Mouse (Mus musculus) embryonic facial prominence, embryonic 14.5 days (tissue): ENCODE measurements at regions not wholly inside any gene's neighbourhood (a gene's known extent, or its start where the extent isn't known, plus 50 kb on each side); places are given as distances from the start of the nearest gene placed in this dataset.

Experiments used
- ATAC-seq: fragments of 200-750 bp; cut with Nextera tagmentation; 2 replicates; pipeline ENCODE4 v1.8.0; 2017; ENCODE audit warnings: low read depth, moderate number of reproducible peaks, moderate TSS enrichment
- DNase-seq: peaks from one replicate; pipeline ENCODE4 v3.0.0-alpha.2; 2015; ENCODE audit warnings: low spot score
- H3K27ac ChIP-seq: fragments of 300-500 bp; sonication (generic); replicated peaks from 2 replicates; pipeline ENCODE4 v1.5.1; 2014; ENCODE audit warnings: low read depth, mild to moderate bottlenecking, low read length, moderate library complexity
- H3K27me3 ChIP-seq: fragments of 300-500 bp; sonication (generic); replicated peaks from 2 replicates; pipeline ENCODE4 v1.6.1; 2014; ENCODE audit warnings: low read length; ENCODE audit not compliant: control insufficient read depth, insufficient read depth
- H3K36me3 ChIP-seq: fragments of 300-500 bp; sonication (generic); 2 replicates; pipeline ENCODE4 v1.6.1; 2014; ENCODE audit warnings: low read length, mixed read lengths; ENCODE audit not compliant: control insufficient read depth, insufficient read depth
- H3K4me1 ChIP-seq: fragments of 300-500 bp; sonication (generic); 2 replicates; pipeline ENCODE4 v1.6.1; 2014; ENCODE audit warnings: antibody characterized with exemption, low read length; ENCODE audit not compliant: control insufficient read depth, insufficient read depth
- H3K4me2 ChIP-seq: fragments of 300-500 bp; sonication (generic); 2 replicates; pipeline ENCODE4 v1.6.1; 2014; ENCODE audit warnings: low read depth, mild to moderate bottlenecking, low read length, moderate library complexity, mixed read lengths
- H3K4me3 ChIP-seq: fragments of 300-500 bp; sonication (generic); 2 replicates; pipeline ENCODE4 v1.5.1; 2014; ENCODE audit warnings: low read depth, mild to moderate bottlenecking, low read length
- H3K9ac ChIP-seq: fragments of 300-500 bp; sonication (generic); 2 replicates; pipeline ENCODE4 v1.6.1; 2014; ENCODE audit warnings: low read depth, mild to moderate bottlenecking, low read length, moderate library complexity, mixed read lengths
- H3K9me3 ChIP-seq: fragments of 300-500 bp; sonication (generic); 2 replicates; pipeline ENCODE4 v1.6.1; 2016; ENCODE audit warnings: low read length; ENCODE audit not compliant: control insufficient read depth
- WGBS: fragments of 180-500 bp; shearing (Covaris S2); extraction: QIAGEN DNeasy Blood & Tissue Kit; methylation state at CpG from one replicate; pipeline ENCODE4 v1.1.7; 2014; 5-methylcytosine and 5-hydroxymethylcytosine counted together

GRCm38 (mm10) chr5:120322732-120323316 is 108.7 kb upstream of the Lhx5 start:
- no peaks in the 10 kb centered on the region; the same call in 1 of the 2 replicates for H3K4me1 ChIP-seq
- no peaks in the 10 kb centered on the region for H3K9me3 ChIP-seq
- DNase-seq (no peak), ATAC-seq (no peak)
- H3K4me2 ChIP-seq = peak overlapping the region; percentile 58
- H3K27me3 ChIP-seq = peaks cover 18% of the 10 kb centered on the region
- H3K4me3 ChIP-seq = peak overlapping the region; percentile 29
- H3K36me3 ChIP-seq = no peaks in the 10 kb centered on the region
- WGBS = 15% methylated on average over 9 of the region's 12 CpGs
- peak overlapping the region; percentile 55 for H3K9ac ChIP-seq
- no peak overlapping the region for H3K27ac ChIP-seq

GRCm38 (mm10) chr5:120324111-120324510 is 107.4 kb upstream of the Lhx5 start:
- H3K27me3 ChIP-seq = peaks cover 18% of the 10 kb centered on the region
- no peak overlapping the region for H3K9ac ChIP-seq
- no peak overlapping the region for H3K4me3 ChIP-seq
- no peak for ATAC-seq
- H3K36me3 ChIP-seq = no peaks in the 10 kb centered on the region
- 79% methylated on average over 2 of the region's 2 CpGs for WGBS
- no peaks in the 10 kb centered on the region; the same call in 1 of the 2 replicates for H3K4me1 ChIP-seq
- H3K4me2 ChIP-seq = no peak overlapping the region
- no peaks in the 10 kb centered on the region for H3K9me3 ChIP-seq
- DNase-seq = no peak
- H3K27ac ChIP-seq = no peak overlapping the region

GRCm38 (mm10) chr5:120325386-120325910 is 106.1 kb upstream of the Lhx5 start:
- Histone ChIP-seq H3K36me3 (no peaks in the 10 kb centered on the region), H3K27ac (no peak overlapping the region), H3K9me3 (no peaks in the 10 kb centered on the region), H3K4me1 (no peaks in the 10 kb centered on the region; the same call in 1 of the 2 replicates), H3K9ac (no peak overlapping the region), H3K27me3 (peaks cover 18% of the 10 kb centered on the region), H3K4me3 (no peak overlapping the region), H3K4me2 (no peak overlapping the region)
- DNase-seq (no peak), ATAC-seq (no peak)
- WGBS = 56% methylated on average over 16 of the region's 16 CpGs

DNA sequence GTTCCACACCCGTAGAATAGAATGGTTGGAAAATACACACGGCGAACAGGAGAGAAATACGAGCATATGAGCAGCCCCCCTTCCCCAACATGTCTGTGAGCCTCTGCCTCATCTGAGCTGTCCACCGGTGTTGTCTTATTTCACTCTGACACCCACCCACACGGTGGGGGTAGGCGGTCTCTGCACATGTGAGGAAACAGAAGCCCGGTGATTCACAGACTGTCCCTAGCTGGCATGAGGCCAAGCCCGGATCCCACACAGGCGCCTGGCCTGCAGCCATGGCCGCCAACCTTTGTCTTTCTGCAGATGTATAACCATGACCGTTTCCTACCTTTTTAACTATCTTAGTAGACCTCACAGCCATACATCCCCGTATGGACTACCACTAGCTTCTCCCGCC is 99.5 kb upstream of the Lhx5 start:
- H3K9ac ChIP-seq = no peak overlapping the region
- ATAC-seq (no peak), DNase-seq (no peak)
- H3K27me3 ChIP-seq = peaks cover 6% of the 10 kb centered on the region; the same call in 1 of the 2 replicates
- 75% methylated on average over 14 of the region's 14 CpGs for WGBS
- H3K4me3 ChIP-seq = no peak overlapping the region
- no peaks in the 10 kb centered on the region for H3K36me3 ChIP-seq
- H3K27ac ChIP-seq = no peak overlapping the region
- H3K9me3 ChIP-seq = no peaks in the 10 kb centered on the region
- no peak overlapping the region for H3K4me2 ChIP-seq
- no peaks in the 10 kb centered on the region for H3K4me1 ChIP-seq

DNA sequence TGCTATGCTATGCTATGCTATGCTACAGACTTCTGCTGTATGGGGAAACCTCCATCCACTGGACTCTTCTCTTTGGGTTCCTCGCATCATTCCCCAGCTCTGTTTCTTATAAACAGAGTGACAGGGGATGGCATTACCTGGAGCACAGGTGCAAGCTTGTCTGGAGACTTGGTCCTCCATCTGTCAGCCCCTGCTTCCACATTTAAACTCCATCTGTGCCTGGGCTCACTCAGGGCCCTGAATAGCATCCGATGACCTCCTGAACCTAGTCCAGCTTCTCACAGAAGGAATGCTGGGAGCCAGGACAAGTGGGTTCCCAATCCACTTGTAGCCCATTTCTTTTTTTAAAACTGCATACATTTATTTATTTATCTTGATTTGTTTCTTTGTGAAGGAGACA is 92.3 kb upstream of the Lhx5 start:
- no peak overlapping the region for H3K27ac ChIP-seq
- WGBS = 61% methylated on average over 2 of the region's 2 CpGs
- ATAC-seq (no peak), DNase-seq (no peak)
- H3K27me3 ChIP-seq = peaks cover 6% of the 10 kb centered on the region; the same call in 1 of the 2 replicates
- no peaks in the 10 kb centered on the region for H3K36me3 ChIP-seq
- H3K4me2 ChIP-seq = no peak overlapping the region
- no peak overlapping the region for H3K4me3 ChIP-seq
- H3K9ac ChIP-seq = no peak overlapping the region
- H3K4me1 ChIP-seq = no peaks in the 10 kb centered on the region
- no peaks in the 10 kb centered on the region for H3K9me3 ChIP-seq

DNA sequence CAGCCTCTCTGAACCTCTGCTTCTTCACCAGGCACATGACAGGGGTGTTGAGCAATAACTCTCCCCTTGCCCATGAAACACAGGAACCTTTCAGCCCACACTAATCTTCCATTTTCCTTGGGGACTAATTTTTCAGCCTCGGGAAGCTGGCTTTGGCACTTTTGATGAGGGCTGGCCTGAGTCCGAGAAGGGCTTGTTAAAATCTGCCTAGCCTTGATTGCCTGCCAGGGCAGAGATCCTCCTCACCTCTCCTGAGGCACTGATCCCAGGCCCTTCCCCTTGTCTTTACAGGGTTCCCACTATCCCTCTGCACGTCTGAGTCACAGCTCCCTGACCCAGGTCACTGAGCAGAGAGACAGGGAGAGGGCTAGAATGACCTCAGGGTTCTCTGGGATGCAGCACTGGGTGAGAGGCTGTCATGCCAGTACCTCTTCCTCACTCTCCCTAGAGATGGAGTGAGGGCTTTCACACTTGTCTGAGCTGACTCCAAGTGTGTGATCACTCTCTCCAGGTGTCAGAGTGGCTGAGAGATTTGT is 90.7 kb upstream of the Lhx5 start:
- no peak overlapping the region for H3K4me3 ChIP-seq
- no peaks in the 10 kb centered on the region for H3K36me3 ChIP-seq
- H3K27me3 ChIP-seq = peaks cover 6% of the 10 kb centered on the region; the same call in 1 of the 2 replicates
- H3K9me3 ChIP-seq = no peaks in the 10 kb centered on the region
- ATAC-seq (no peak), DNase-seq (no peak)
- H3K4me1 ChIP-seq = no peaks in the 10 kb centered on the region
- no peak overlapping the region for H3K27ac ChIP-seq
- H3K4me2 ChIP-seq = no peak overlapping the region
- H3K9ac ChIP-seq = no peak overlapping the region
- WGBS = 31% methylated on average over 3 of the region's 3 CpGs

- H3K9me3 ChIP-seq = no peaks in the 10 kb centered on the region
- H3K36me3 ChIP-seq = no peaks in the 10 kb centered on the region
- WGBS = 75% methylated on average over 3 of the region's 3 CpGs
- H3K9ac ChIP-seq = no peak overlapping the region
- H3K4me3 ChIP-seq = no peak overlapping the region
- no peak for ATAC-seq
- no peak for DNase-seq
- peaks cover 4% of the 10 kb centered on the region; the same call in 1 of the 2 replicates for H3K27me3 ChIP-seq
- H3K27ac ChIP-seq = no peak overlapping the region
- no peak overlapping the region for H3K4me2 ChIP-seq
- no peaks in the 10 kb centered on the region for H3K4me1 ChIP-seq
Measured at GRCm38 (mm10) chr5:120350461-120350860, 81.0 kb upstream of the Lhx5 start.

GRCm38 (mm10) chr5:120351827-120352226 is 79.7 kb upstream of the Lhx5 start:
- ATAC-seq (no peak), DNase-seq (no peak)
- peaks cover 9% of the 10 kb centered on the region for H3K27me3 ChIP-seq
- no peaks in the 10 kb centered on the region for H3K9me3 ChIP-seq
- H3K36me3 ChIP-seq = no peaks in the 10 kb centered on the region
- no peak overlapping the region for H3K9ac ChIP-seq
- WGBS = 55% methylated on average over 5 of the region's 5 CpGs
- H3K4me1 ChIP-seq = no peaks in the 10 kb centered on the region
- H3K27ac ChIP-seq = no peak overlapping the region
- H3K4me2 ChIP-seq = no peak overlapping the region
- no peak overlapping the region for H3K4me3 ChIP-seq

GRCm38 (mm10) chr5:120353657-120354056 is 77.8 kb upstream of the Lhx5 start:
- DNase-seq (no peak), ATAC-seq (no peak)
- Histone ChIP-seq H3K9me3 (no peaks in the 10 kb centered on the region), H3K4me3 (no peak overlapping the region), H3K27ac (no peak overlapping the region), H3K27me3 (peaks cover 25% of the 10 kb centered on the region), H3K4me2 (no peak overlapping the region), H3K9ac (no peak overlapping the region), H3K4me1 (no peaks in the 10 kb centered on the region), H3K36me3 (no peaks in the 10 kb centered on the region)
- 71% methylated on average over 5 of the region's 5 CpGs for WGBS
